Mouse (Mus musculus) testis, postnatal 10 days (tissue): ENCODE results near the gene Tmem131.
"Not testable (repeated sequence)": the region's sequence is repeated elsewhere in the genome, so short reads cannot be mapped to it uniquely, and the experiment has no call there.

ENCODE experiments used
- DNase-seq: peaks from one replicate; pipeline ENCODE4 v3.0.0; 2021; ENCODE audit warnings: low spot score

Gene Tmem131

DNA sequence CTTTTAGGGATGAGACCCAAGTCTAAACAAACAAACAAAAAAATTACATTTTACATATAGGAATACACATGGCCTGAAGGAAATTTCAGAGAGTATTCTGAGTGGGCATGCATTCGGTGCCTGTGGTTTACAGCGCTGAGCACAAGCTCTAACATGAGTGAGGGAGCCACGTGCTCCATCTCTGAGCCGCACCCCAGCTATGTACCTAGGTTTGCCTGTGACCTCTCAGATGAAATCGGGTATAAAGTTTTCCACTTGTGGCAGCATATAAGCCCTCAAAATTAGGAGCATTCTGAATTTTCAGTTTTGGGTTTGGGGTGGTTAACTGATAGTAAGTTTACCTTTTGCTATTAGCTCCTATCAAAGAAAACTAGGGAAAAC, 28.3 kb downstream of the Tmem131 start:
- no peak for DNase-seq

DNA sequence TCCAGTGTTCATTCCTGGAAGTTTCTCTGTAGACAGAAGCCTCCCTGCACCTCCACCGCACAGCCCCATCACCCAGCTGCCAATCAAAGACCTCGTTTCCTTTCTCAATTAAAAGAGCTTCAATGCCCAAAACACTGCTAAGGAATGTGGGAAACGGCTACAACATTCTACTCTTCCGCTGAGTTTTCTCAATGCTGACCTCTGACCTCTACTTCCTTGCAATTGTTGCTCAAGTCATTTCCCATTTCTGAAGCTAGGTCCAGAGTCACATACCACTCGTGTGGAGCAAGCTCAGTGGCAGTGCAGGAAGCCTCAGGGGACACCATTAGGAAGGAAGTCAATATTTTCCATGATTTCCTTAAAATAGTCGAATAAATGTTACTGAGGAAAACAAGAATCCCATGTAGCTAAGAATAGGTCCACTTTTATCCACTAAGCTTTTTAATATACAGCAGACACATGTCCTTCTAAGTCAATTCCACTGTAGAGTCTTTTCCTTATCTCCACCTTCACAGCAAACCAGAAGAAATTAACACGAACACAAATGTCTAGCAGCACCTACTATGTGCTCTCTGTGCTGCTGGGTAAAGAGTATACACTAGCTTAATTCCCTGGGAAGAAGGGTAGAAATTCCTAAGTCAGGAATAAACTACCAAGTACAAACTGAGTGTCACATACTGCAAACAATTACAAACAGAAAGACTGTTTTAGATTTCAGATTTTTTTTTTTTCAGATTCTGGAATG, 28.8 kb downstream of the Tmem131 start:
- DNase-seq = no peak

GRCm38 (mm10) chr1:36913806-36914205, 29.7 kb downstream of the Tmem131 start:
- no peak for DNase-seq

- no peak for DNase-seq
Measured at GRCm38 (mm10) chr1:36912239-36912638, 31.2 kb downstream of the Tmem131 start.

GRCm38 (mm10) chr1:36911603-36912002, 31.9 kb downstream of the Tmem131 start:
- DNase-seq = no peak

DNA sequence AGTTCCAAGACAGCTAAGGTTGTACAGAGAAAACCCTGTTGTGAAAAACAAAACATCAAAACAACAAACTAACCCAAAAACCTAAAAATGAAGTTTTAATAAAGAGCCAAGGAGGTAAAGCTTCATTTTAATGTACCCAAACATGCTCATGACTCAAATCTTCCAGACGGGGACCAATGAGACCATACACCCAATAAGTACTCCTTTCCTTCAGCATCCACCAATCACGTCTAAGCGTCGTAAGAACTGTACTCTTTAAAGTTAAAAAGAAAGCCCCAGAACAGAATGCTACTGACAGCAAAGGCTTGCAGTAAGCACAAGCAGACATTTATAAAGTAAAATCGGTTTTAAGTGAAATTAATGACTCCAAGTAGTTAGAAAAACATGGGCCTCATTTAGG, 33.1 kb downstream of the Tmem131 start:
- no peak for DNase-seq

- DNase-seq = not testable (repeated sequence)
Measured at GRCm38 (mm10) chr1:36909965-36910364, 33.5 kb downstream of the Tmem131 start.

GRCm38 (mm10) chr1:36905216-36905615, 38.2 kb downstream of the Tmem131 start:
- no peak for DNase-seq

DNA sequence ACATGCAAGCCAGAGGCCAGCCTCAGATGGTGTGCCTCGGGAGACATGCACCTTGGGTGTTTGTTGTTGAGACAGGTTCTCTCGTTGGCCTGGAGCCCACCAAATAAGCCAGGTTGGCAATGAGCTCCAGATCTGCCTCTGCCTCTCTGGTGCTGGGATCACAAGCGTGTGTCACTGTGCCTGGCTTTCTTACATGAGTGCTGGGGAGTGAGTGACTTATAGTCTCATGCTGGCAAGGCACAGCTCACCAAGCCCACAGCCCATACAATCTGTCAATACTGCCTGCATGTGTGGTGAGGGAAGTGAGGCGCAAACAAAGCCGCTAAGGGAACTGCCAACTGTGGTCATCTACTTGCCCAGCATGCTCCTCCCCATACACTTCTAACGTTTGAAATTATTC, 39.0 kb downstream of the Tmem131 start:
- no peak for DNase-seq

GRCm38 (mm10) chr1:36904084-36904451, 39.4 kb downstream of the Tmem131 start:
- DNase-seq = no peak

DNA sequence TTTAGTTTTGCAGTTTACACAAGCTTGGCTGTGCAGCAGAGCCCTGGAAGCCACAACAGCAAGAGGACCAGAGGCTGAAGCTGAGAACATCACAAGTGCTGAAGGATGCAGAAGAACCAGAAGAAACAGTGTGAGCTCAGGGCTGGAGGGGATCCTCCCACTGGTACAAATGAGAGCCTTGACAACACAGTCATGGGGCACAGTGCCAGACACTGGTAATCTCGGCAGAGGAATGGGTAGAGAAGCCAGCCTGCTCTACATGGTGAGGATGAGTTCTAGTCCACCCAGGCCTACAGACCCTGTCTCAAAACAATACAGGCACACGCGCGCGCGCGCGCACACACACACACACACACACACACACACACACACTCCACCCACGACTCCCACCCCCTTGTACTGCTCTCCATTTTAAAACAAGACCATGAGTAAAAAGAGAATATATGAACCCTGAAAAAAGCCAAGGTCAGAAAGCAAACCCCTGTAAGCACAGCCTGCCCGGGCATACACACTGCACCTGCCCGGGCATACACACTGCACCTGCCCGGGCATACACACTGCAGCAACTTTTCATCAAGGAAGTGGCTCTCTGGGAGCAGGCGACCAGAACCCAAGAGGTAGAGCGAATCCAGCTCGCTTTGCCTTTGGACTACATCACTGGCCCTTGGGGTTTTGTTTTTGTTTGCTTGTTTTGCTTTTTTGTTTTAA, 39.9 kb downstream of the Tmem131 start:
- DNase-seq = no peak

DNA sequence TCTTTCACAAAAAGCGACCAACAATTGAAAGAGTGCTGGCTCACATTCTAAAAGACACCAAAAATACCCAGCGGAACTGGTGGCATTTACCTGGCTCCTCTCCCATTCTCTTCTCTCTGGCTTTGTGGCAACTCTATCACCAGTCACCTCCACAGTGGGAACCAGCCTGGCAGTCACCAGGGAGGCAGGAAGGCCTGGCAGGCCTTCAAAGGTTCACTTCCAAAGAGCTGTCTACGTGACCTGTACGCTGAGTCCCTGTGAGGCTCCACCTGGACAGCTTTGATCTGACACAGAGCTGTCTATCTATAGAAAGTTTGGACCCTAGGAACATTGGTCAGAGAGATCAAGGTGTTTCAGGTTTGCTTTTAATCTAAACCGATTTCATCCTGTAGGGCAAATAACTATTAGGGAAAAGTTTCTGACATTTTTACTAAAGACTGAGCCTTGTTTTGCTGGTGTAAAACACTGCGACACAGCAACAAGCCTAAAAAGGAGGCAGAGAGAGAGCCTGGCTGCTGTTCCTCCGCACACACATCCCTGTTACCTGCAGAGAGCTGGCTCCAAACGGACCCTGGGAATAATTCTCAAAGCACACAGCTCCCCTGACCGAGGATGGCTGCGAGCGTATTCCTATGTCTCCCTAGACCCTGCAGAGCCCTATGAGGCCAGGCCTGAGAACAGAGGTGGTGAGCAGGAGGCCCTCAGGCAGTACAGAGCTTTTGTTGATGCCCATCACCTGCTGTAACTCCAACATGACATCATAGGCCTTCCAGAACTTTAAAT, 40.7 kb downstream of the Tmem131 start:
- no peak for DNase-seq

DNA sequence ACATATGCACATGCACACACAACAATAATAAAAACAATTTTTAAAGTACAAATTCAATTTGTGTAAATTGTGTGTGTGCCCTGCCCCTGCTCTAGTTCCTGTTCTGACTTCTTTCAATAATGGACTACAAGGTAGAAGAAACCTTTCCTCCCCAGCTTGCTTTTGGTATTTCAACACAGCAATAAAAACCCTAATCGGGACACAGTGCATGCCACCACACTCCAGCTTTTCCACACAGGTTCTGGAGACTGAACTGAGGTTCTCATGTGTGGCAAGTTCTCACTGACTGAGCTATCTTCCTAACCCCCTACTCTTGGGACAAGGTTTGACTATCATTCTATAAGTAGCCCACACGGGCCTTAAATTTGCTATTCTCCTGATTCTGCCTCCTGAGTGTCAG, 43.8 kb downstream of the Tmem131 start:
- DNase-seq = no peak

- DNase-seq = no peak
Measured at GRCm38 (mm10) chr1:36896423-36896822, 47.0 kb downstream of the Tmem131 start.

GRCm38 (mm10) chr1:36895452-36895851, 48.0 kb downstream of the Tmem131 start:
- no peak for DNase-seq

DNA sequence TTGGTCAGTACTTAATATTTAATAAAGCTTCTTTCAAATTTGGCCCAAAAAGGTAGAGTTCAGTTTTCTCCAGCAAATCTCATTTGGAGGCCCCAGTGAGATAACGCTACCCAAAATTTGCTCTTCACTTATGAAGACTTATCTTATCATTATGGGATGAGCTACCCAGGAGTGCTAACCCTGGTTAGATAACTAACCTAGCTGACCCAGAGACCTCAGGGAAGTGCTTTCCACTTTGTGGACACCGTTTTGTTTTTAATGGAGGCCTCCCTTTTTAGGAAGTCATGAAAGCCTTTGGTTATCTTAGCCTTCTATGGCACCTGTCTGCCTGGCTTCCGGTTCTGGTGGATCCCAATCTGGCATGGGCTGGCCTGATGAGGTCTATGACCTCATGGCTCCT, 49.3 kb downstream of the Tmem131 start:
- no peak for DNase-seq

GRCm38 (mm10) chr1:36893720-36894119, 49.7 kb downstream of the Tmem131 start:
- not testable (repeated sequence) for DNase-seq

GRCm38 (mm10) chr1:36893146-36893545, 50.3 kb downstream of the Tmem131 start:
- DNase-seq = no peak

- no peak for DNase-seq
Measured at GRCm38 (mm10) chr1:36892461-36892860, 51.0 kb downstream of the Tmem131 start.

DNA sequence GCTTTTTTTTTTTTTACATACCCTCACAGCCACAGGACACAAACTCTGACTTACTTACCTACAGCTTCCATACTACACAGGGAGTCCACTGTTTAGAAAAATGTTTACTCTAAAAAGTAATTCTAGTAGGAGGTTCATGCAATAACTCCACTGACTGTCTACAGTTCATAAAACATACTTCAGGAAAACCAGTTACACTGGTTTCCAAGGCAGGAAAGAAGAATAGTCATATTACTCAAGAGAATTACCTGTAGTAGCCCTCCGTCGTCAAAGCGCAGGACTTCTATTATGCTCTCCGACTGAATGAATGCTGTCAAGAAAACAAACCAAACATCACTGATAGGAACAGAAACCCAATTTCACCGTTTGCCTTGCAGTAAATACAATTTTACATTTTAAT, 54.5 kb downstream of the Tmem131 start:
- no peak for DNase-seq

GRCm38 (mm10) chr1:36887172-36887571, 56.3 kb downstream of the Tmem131 start:
- no peak for DNase-seq

DNA sequence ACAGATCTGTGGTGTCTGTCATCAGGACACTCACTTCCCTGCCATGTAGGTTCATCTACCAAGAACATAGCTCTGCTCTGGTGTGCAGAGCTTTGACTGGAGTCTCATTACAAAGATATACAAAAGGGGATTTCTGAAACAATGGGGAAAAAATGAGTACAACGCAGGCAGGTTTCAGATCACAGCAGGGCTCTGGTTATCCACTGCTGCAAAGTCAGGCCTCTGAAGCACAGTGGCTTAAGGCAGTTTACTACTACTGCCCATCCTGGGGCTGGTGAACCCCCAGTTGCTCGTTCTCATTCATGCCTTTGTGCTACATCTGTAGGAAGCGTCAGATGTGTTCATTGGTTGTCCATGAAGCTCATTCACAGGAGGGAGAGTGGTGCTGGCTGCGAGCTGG, 57.0 kb downstream of the Tmem131 start:
- DNase-seq = no peak

DNA sequence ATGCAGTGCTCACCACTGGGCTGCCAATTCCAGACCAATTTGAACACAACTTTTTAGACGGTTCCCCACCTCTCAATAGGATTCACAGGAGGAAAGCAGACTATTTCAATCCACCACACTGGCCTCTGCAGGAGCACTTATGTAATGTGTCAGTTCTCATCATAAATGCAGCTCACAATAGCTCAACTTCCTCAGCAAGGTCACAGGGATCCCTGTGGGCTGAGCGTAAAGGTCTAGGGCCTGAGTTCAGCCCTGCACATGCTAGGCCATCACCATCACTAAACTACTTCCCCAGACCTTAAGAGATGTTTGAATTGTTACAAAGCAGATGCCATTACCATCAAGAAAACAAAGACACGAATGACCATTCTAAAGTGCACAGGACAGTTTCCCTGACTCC, 58.9 kb downstream of the Tmem131 start:
- no peak for DNase-seq
